Mouse (Mus musculus): ENCODE data around the gene Lyzl4. TPM values are rescaled to one million over a fixed set of nuclear protein-coding genes. Genes with fewer than 3 reads are reported as not detected.

Gene Lyzl4
- polyA plus RNA-seq, 1 experiment from 2014 or later: not detected

GRCm38 (mm10) chr9:121657143-121657542, 15.2 kb upstream of the Lyzl4 start:
- DNase-seq (no peak), ATAC-seq (ENCODE audit: insufficient read depth) (no peak)
- no peak overlapping the region for H3K4me2 ChIP-seq
- no peaks in the 10 kb centered on the region for H3K36me3 ChIP-seq (ENCODE audit: insufficient read depth)
- no peak overlapping the region for H3K9ac ChIP-seq
- no peak overlapping the region for H3K4me3 ChIP-seq (ENCODE audit: low read depth, low read length)
- no peak overlapping the region for H3K27ac ChIP-seq (ENCODE audit: low read depth)
- H3K9me3 ChIP-seq (ENCODE audit: low read depth, low read length): no peaks in the 10 kb centered on the region
- TF ChIP-seq CTCF (IDR thresholded peaks at IDR 0.05; ENCODE audit: low read depth): no peak
- WGBS: 50% methylated on average over 13 of the region's 13 CpGs
- H3K4me1 ChIP-seq (ENCODE audit: insufficient read depth): no peaks in the 10 kb centered on the region
- H3K27me3 ChIP-seq (ENCODE audit: insufficient read depth, low read length): no peaks in the 10 kb centered on the region

GRCm38 (mm10) chr9:121656322-121656721, 14.4 kb upstream of the Lyzl4 start:
- no peaks in the 10 kb centered on the region for H3K36me3 ChIP-seq (ENCODE audit: insufficient read depth)
- ATAC-seq (ENCODE audit: insufficient read depth) (no peak), DNase-seq (no peak)
- no peaks in the 10 kb centered on the region for H3K27me3 ChIP-seq (ENCODE audit: insufficient read depth, low read length)
- WGBS: 81% methylated on average over 5 of the region's 5 CpGs
- H3K27ac ChIP-seq (ENCODE audit: low read depth): no peak overlapping the region
- H3K4me3 ChIP-seq (ENCODE audit: low read depth, low read length): no peak overlapping the region
- H3K9ac ChIP-seq: no peak overlapping the region
- TF ChIP-seq CTCF (IDR thresholded peaks at IDR 0.05; ENCODE audit: low read depth): no peak
- no peak overlapping the region for H3K4me2 ChIP-seq
- no peaks in the 10 kb centered on the region for H3K9me3 ChIP-seq (ENCODE audit: low read depth, low read length)
- H3K4me1 ChIP-seq (ENCODE audit: insufficient read depth): no peaks in the 10 kb centered on the region

GRCm38 (mm10) chr9:121653668-121654067, 11.8 kb upstream of the Lyzl4 start:
- DNase-seq (no peak), ATAC-seq (ENCODE audit: insufficient read depth) (no peak)

GRCm38 (mm10) chr9:121647026-121647425, 5.1 kb upstream of the Lyzl4 start:
- 46% methylated on average over 7 of the region's 7 CpGs for WGBS
- no peaks in the 10 kb centered on the region for H3K9me3 ChIP-seq (ENCODE audit: low read depth, low read length)
- no peak for ATAC-seq (ENCODE audit: insufficient read depth)
- peaks cover 4% of the 10 kb centered on the region; the same call in 1 of the 2 replicates for H3K4me1 ChIP-seq (ENCODE audit: insufficient read depth)
- H3K4me2 ChIP-seq: no peak overlapping the region
- no peaks in the 10 kb centered on the region for H3K36me3 ChIP-seq (ENCODE audit: insufficient read depth)
- TF ChIP-seq CTCF (IDR thresholded peaks at IDR 0.05; ENCODE audit: low read depth): no peak
- H3K4me3 ChIP-seq (ENCODE audit: low read depth, low read length): no peak overlapping the region
- no peak overlapping the region for H3K27ac ChIP-seq (ENCODE audit: low read depth)
- no peak overlapping the region for H3K9ac ChIP-seq
- peaks cover 23% of the 10 kb centered on the region for H3K27me3 ChIP-seq (ENCODE audit: insufficient read depth, low read length)
- DNase-seq: no peak

More at GRCm38 (mm10) chr9:121653668-121654067, 11.8 kb upstream of the Lyzl4 start:
- Histone ChIP-seq H3K4me1 (ENCODE audit: insufficient read depth) (no peaks in the 10 kb centered on the region), H3K27ac (ENCODE audit: low read depth) (no peak overlapping the region), H3K4me3 (ENCODE audit: low read depth, low read length) (no peak overlapping the region), H3K36me3 (ENCODE audit: insufficient read depth) (no peaks in the 10 kb centered on the region), H3K27me3 (ENCODE audit: insufficient read depth, low read length) (no peaks in the 10 kb centered on the region), H3K9ac (no peak overlapping the region), H3K4me2 (no peak overlapping the region), H3K9me3 (ENCODE audit: low read depth, low read length) (no peaks in the 10 kb centered on the region)
- no peak for TF ChIP-seq CTCF (IDR thresholded peaks at IDR 0.05; ENCODE audit: low read depth)
- WGBS: 84% methylated on average over 10 of the region's 10 CpGs

GRCm38 (mm10) chr9:121644855-121645254, 3.0 kb upstream of the Lyzl4 start:
- Histone ChIP-seq H3K4me3 (ENCODE audit: low read depth, low read length) (no peak overlapping the region), H3K27ac (ENCODE audit: low read depth) (no peak overlapping the region), H3K9me3 (ENCODE audit: low read depth, low read length) (no peaks in the 10 kb centered on the region), H3K27me3 (ENCODE audit: insufficient read depth, low read length) (peaks cover 44% of the 10 kb centered on the region), H3K36me3 (ENCODE audit: insufficient read depth) (no peaks in the 10 kb centered on the region), H3K9ac (no peak overlapping the region), H3K4me2 (no peak overlapping the region), H3K4me1 (ENCODE audit: insufficient read depth) (peaks cover 4% of the 10 kb centered on the region; the same call in 1 of the 2 replicates)
- no peak for TF ChIP-seq CTCF (IDR thresholded peaks at IDR 0.05; ENCODE audit: low read depth)
- DNase-seq (no peak), ATAC-seq (ENCODE audit: insufficient read depth) (no peak)
- 32% methylated on average over 3 of the region's 3 CpGs for whole genome bisulfite sequencing

GRCm38 (mm10) chr9:121642401-121643181, 695 bp upstream of the Lyzl4 start, which contains the start of gene Vipr1:
Vipr1 (plus strand) TSS chr9:121642716.
- peak; percentile 24; the same call in 1 of the 2 replicates for TF ChIP-seq CTCF (IDR thresholded peaks at IDR 0.05; ENCODE audit: low read depth)
- DNase-seq (peak; percentile 82), ATAC-seq (ENCODE audit: insufficient read depth) (peak; percentile 89)
- Histone ChIP-seq H3K4me2 (peak within 1 kb of the TSS; percentile 95), H3K27ac (ENCODE audit: low read depth) (no peak within 1 kb of the TSS), H3K4me3 (ENCODE audit: low read depth, low read length) (peak within 1 kb of the TSS; percentile 49), H3K4me1 (ENCODE audit: insufficient read depth) (peaks cover 4% of the 10 kb centered on the region; the same call in 1 of the 2 replicates), H3K36me3 (ENCODE audit: insufficient read depth) (no peaks in the 10 kb centered on the region), H3K9ac (peak within 1 kb of the TSS; percentile 49), H3K27me3 (ENCODE audit: insufficient read depth, low read length) (peaks cover 54% of the 10 kb centered on the region), H3K9me3 (ENCODE audit: low read depth, low read length) (no peaks in the 10 kb centered on the region)
- WGBS: under 1% methylated on average over 77 of the region's 79 CpGs

- H3K36me3 ChIP-seq (ENCODE audit: insufficient read depth): no peaks in the 10 kb centered on the region
- H3K9ac ChIP-seq: peak overlapping the region; percentile 43
- 11% methylated on average over 27 of the region's 27 CpGs for WGBS
- no peak overlapping the region for H3K27ac ChIP-seq (ENCODE audit: low read depth)
- H3K4me3 ChIP-seq (ENCODE audit: low read depth, low read length): peak overlapping the region; percentile 49
- no peak for TF ChIP-seq CTCF (IDR thresholded peaks at IDR 0.05; ENCODE audit: low read depth)
- peaks cover 54% of the 10 kb centered on the region for H3K27me3 ChIP-seq (ENCODE audit: insufficient read depth, low read length)
- no peaks in the 10 kb centered on the region for H3K9me3 ChIP-seq (ENCODE audit: low read depth, low read length)
- peaks cover 4% of the 10 kb centered on the region; the same call in 1 of the 2 replicates for H3K4me1 ChIP-seq (ENCODE audit: insufficient read depth)
- peak overlapping the region; percentile 95 for H3K4me2 ChIP-seq
- ATAC-seq (ENCODE audit: insufficient read depth) (peak; percentile 12; the same call in 1 of the 2 replicates), DNase-seq (peak; percentile 44)
Measured at GRCm38 (mm10) chr9:121641235-121641915, 521 bp downstream of the Lyzl4 start.
